Mouse (Mus musculus) urinary bladder, postnatal 10 days (tissue): ENCODE results near the gene Lamc1.
"Not testable (repeated sequence)": the region's sequence is repeated elsewhere in the genome, so short reads cannot be mapped to it uniquely, and the experiment has no call there.

Source experiments
- DNase-seq: peaks from one replicate; pipeline ENCODE4 v3.0.0; 2022; ENCODE audit warnings: low spot score

Lamc1 gene

GRCm38 (mm10) chr1:153331796-153332443 lies 666 bp downstream of the Lamc1 start:
- DNase-seq: no peak

GRCm38 (mm10) chr1:153331206-153331605 lies 1.4 kb downstream of the Lamc1 start:
- DNase-seq: no peak

GRCm38 (mm10) chr1:153329306-153329705 lies 3.3 kb downstream of the Lamc1 start:
- no peak for DNase-seq

- no peak for DNase-seq
These were observed 5.5 kb downstream of the Lamc1 start for GRCm38 (mm10) chr1:153327063-153327462.

- DNase-seq: no peak
These were observed 6.4 kb downstream of the Lamc1 start for GRCm38 (mm10) chr1:153326226-153326625.

GRCm38 (mm10) chr1:153321404-153321803 lies 11.2 kb downstream of the Lamc1 start:
- DNase-seq: no peak

GRCm38 (mm10) chr1:153320554-153321147 lies 11.9 kb downstream of the Lamc1 start:
- DNase-seq: no peak

GRCm38 (mm10) chr1:153320121-153320520 lies 12.5 kb downstream of the Lamc1 start:
- DNase-seq: no peak

- no peak for DNase-seq
These were observed 13.8 kb downstream of the Lamc1 start for GRCm38 (mm10) chr1:153318741-153319140.

GRCm38 (mm10) chr1:153318287-153318686 lies 14.3 kb downstream of the Lamc1 start:
- no peak for DNase-seq

GRCm38 (mm10) chr1:153317486-153318260 lies 14.9 kb downstream of the Lamc1 start:
- DNase-seq: no peak

GRCm38 (mm10) chr1:153316956-153317355 lies 15.6 kb downstream of the Lamc1 start:
- no peak for DNase-seq

GRCm38 (mm10) chr1:153316286-153316685 lies 16.3 kb downstream of the Lamc1 start:
- no peak for DNase-seq

- DNase-seq: no peak
These were observed 17.5 kb downstream of the Lamc1 start for GRCm38 (mm10) chr1:153315121-153315520.

- no peak for DNase-seq
These were observed 19.6 kb downstream of the Lamc1 start for GRCm38 (mm10) chr1:153312992-153313391.

- DNase-seq: no peak
These were observed 22.4 kb downstream of the Lamc1 start for GRCm38 (mm10) chr1:153310190-153310589.

GRCm38 (mm10) chr1:153309310-153309709 lies 23.3 kb downstream of the Lamc1 start:
- DNase-seq: no peak

- DNase-seq: no peak
These were observed 23.7 kb downstream of the Lamc1 start for GRCm38 (mm10) chr1:153308915-153309296.

GRCm38 (mm10) chr1:153308179-153308914 lies 24.2 kb downstream of the Lamc1 start:
- DNase-seq: no peak

- DNase-seq: no peak
These were observed 24.9 kb downstream of the Lamc1 start for GRCm38 (mm10) chr1:153307509-153308178.

- not testable (repeated sequence) for DNase-seq
These were observed 26.9 kb downstream of the Lamc1 start for GRCm38 (mm10) chr1:153305728-153306127.

GRCm38 (mm10) chr1:153305249-153305648 lies 27.3 kb downstream of the Lamc1 start:
- not testable (repeated sequence) for DNase-seq
